Comparison of ENCODE assay signal across 7 mouse cellular contexts in genomic region chr2:178098021-178098420, GRCm38 (mm10). TPM values are rescaled to one million over a fixed set of nuclear protein-coding genes. Genes with fewer than 3 reads are reported as not detected.
DNase-seq lines count a peak whose midpoint lies in the region; ATAC-seq and TF ChIP-seq lines count a peak whose summit lies in the region.

No protein-coding gene starts in this region.

- H3K4me1 ChIP-seq in spleen, adult 2 months (ENCODE audit: control insufficient read depth, insufficient read depth, insufficient read length), result no peaks in the 10 kb centered on the region
- H3K4me1 ChIP-seq in cortical plate, adult 2 months (ENCODE audit: control insufficient read depth, insufficient read depth, low read length), result no peaks in the 10 kb centered on the region
- no peaks in the 10 kb centered on the region for H3K4me1 ChIP-seq in lung, embryonic 14.5 days (ENCODE audit: insufficient read depth)
- no peaks in the 10 kb centered on the region for H3K4me1 ChIP-seq in small intestine, adult 2 months (ENCODE audit: control insufficient read depth, insufficient read depth, insufficient read length, low read length)

- no peak overlapping the region for H3K27ac ChIP-seq in spleen, adult 2 months (ENCODE audit: insufficient read depth, low read length)
- H3K27ac ChIP-seq in cortical plate, adult 2 months (ENCODE audit: insufficient read depth, low read length), result no peak overlapping the region
- no peak overlapping the region for H3K27ac ChIP-seq in lung, embryonic 14.5 days (ENCODE audit: low read depth)
- H3K27ac ChIP-seq in small intestine, adult 2 months (ENCODE audit: insufficient read depth, low read depth, low read length), result no peak overlapping the region

- no peak for TF ChIP-seq POLR2A in spleen, adult 2 months (IDR thresholded peaks at IDR 0.05; ENCODE audit: low read depth, low read length)
- TF ChIP-seq POLR2A in cortical plate, adult 2 months (IDR thresholded peaks at IDR 0.05; ENCODE audit: extremely low read depth, insufficient read depth, low read length), result no peak
- no peak for TF ChIP-seq POLR2A in small intestine, adult 2 months (IDR thresholded peaks at IDR 0.05; ENCODE audit: low read depth, low read length)

- H3K9me3 ChIP-seq in lung, embryonic 14.5 days (ENCODE audit: low read depth, low read length), result no peaks in the 10 kb centered on the region

- no peak overlapping the region for H3K4me3 ChIP-seq in spleen, adult 2 months (ENCODE audit: extremely low read depth, insufficient read depth, insufficient read length)
- H3K4me3 ChIP-seq in cortical plate, adult 2 months (ENCODE audit: insufficient read depth, low read length), result no peak overlapping the region
- H3K4me3 ChIP-seq in lung, embryonic 14.5 days (ENCODE audit: low read depth, low read length), result no peak overlapping the region
- H3K4me3 ChIP-seq in small intestine, adult 2 months (ENCODE audit: low read depth, low read length), result no peak overlapping the region

- no peak for ATAC-seq in lung, embryonic 14.5 days (ENCODE audit: insufficient read depth)

- no peak overlapping the region for H3K9ac ChIP-seq in lung, embryonic 14.5 days

- no peaks in the 10 kb centered on the region for H3K36me3 ChIP-seq in spleen, adult 2 months (ENCODE audit: control insufficient read depth, insufficient read depth, low read length)
- H3K36me3 ChIP-seq in lung, embryonic 14.5 days (ENCODE audit: insufficient read depth), result no peaks in the 10 kb centered on the region
- no peaks in the 10 kb centered on the region for H3K36me3 ChIP-seq in small intestine, adult 2 months (ENCODE audit: control insufficient read depth, insufficient read depth, low read length)

- peak; percentile 47; the same call in 1 of the 2 replicates for TF ChIP-seq CTCF in spleen, adult 2 months (IDR thresholded peaks at IDR 0.05; ENCODE audit: extremely low read depth, insufficient read depth, insufficient read length, insufficient replicate concordance)
- peak; percentile 81 for TF ChIP-seq CTCF in cortical plate, adult 2 months (IDR thresholded peaks at IDR 0.05; ENCODE audit: extremely low read depth, insufficient read depth, low read length)
- TF ChIP-seq CTCF in lung, embryonic 14.5 days (IDR thresholded peaks at IDR 0.05; ENCODE audit: low read depth), result peak; percentile 71
- TF ChIP-seq CTCF in small intestine, adult 2 months (IDR thresholded peaks at IDR 0.05; ENCODE audit: extremely low read depth, insufficient read length, insufficient replicate concordance, low read depth, low read length), result peak; percentile 64; the same call in 1 of the 2 replicates

- peak in 1 of 2 experiments; percentile 34 for DNase-seq in spleen, adult 2 months (ENCODE audit: low read depth in 1 of 2, low spot score in 2 of 2)
- no peak for DNase-seq in spleen, adult 12 weeks (ENCODE audit: low spot score)
- peak; percentile 43 for DNase-seq in adipocyte (ENCODE audit: low spot score)
- DNase-seq in kidney, postnatal 14 days, result peak; percentile 42
- DNase-seq in lung, embryonic 14.5 days, result peak; percentile 58

- WGBS in spleen, adult 2 months, result 14% methylated on average over 2 of the region's 2 CpGs
- 7% methylated on average over 2 of the region's 2 CpGs for WGBS in lung, embryonic 14.5 days
- 8% methylated on average over 2 of the region's 2 CpGs for WGBS in small intestine, adult 2 months

- H3K4me2 ChIP-seq in lung, embryonic 14.5 days, result no peak overlapping the region

- no peaks in the 10 kb centered on the region; the same call in 1 of the 2 replicates for H3K27me3 ChIP-seq in spleen, adult 2 months (ENCODE audit: control insufficient read depth, insufficient read depth, low read length)
- no peaks in the 10 kb centered on the region for H3K27me3 ChIP-seq in lung, embryonic 14.5 days (ENCODE audit: insufficient read depth, low read length)
- H3K27me3 ChIP-seq in small intestine, adult 2 months (ENCODE audit: control insufficient read depth, insufficient read depth, low read length), result no peaks in the 10 kb centered on the region

RNA-seq across cellular contexts. Expression of gene Zfp931, which starts 19.7 kb away (rescaled TPM):
- polyA plus RNA-seq in spleen, adult 2 months (2012; rRNA removed), result 0.32 and 0.34 TPM in 2 replicates
- polyA plus RNA-seq in cortical plate, adult 2 months (2012; rRNA removed), result 15.7 and 15.9 TPM in 2 replicates
- polyA plus RNA-seq in lung, embryonic 14.5 days (2014; fragmentation: Nextera tagmentation; extraction: Ambion mirVana), result 18.5 and 19.5 TPM in 2 replicates
- polyA plus RNA-seq in small intestine, adult 2 months (2012; rRNA removed), result 0.10 TPM in 1 of 2 replicates, not detected in the other

RNA-seq across cellular contexts. Expression of gene Phactr3, which starts 20.8 kb away (rescaled TPM):
- polyA plus RNA-seq in spleen, adult 2 months (2012; rRNA removed), result 0.22 and 0.54 TPM in 2 replicates
- polyA plus RNA-seq in cortical plate, adult 2 months (2012; rRNA removed), result 135 and 136 TPM in 2 replicates
- polyA plus RNA-seq in lung, embryonic 14.5 days (2014; fragmentation: Nextera tagmentation; extraction: Ambion mirVana), result 0.33 and 0.39 TPM in 2 replicates
- polyA plus RNA-seq in small intestine, adult 2 months (2012; rRNA removed), result 0.08 and 0.10 TPM in 2 replicates

Comparison
In these comparisons a context has a peak if more than half of its experiments do, and no peak if none do; other contexts are left out.
1. RNA of gene Zfp931, which starts 19.7 kb away (polyA plus RNA-seq): 18.5 to 19.5 TPM in lung, embryonic 14.5 days and 15.7 to 15.9 TPM in cortical plate, adult 2 months; 0.32 to 0.34 TPM in spleen, adult 2 months and 0.10 TPM in small intestine, adult 2 months; every median in the first group is over 10 times any median in the second.
2. RNA of gene Phactr3, which starts 20.8 kb away (polyA plus RNA-seq): 135 to 136 TPM in cortical plate, adult 2 months; 0.22 to 0.54 TPM in spleen, adult 2 months, 0.33 to 0.39 TPM in lung, embryonic 14.5 days and 0.08 to 0.10 TPM in small intestine, adult 2 months; every median in the first group is over 10 times any median in the second.
3. Peak in every context shown above with its lines, with median percentiles within 50 percentile points of each other: CTCF ChIP-seq.